Mouse (Mus musculus): ENCODE data around the gene Pgpep1.

The Pgpep1 gene

GRCm38 (mm10) chr8:70689892-70690390 lies 29.8 kb upstream of the Pgpep1 start:
- no peak for DNase-seq

DNA sequence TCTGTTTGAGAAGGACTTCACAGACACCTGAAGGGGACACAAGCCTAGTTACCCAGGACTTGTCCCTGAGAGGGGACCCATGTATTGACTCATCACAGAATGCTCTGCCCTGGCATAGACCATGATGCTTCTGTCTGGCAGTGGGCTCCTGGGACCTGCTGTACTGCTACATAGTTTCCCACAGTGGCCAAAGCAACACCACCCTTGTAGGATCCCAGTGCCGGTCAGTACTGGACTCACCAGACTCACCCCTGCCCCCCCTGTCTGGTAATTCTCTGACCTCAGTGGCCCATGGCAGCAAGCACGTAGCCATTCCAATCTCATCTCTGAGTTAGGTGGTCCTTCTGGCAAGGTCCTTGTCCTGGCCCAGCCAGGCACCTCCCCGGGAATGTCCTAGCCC lies 27.9 kb upstream of the Pgpep1 start:
- DNase-seq = no peak

- no peak for DNase-seq
Observed at GRCm38 (mm10) chr8:70687576-70687975, 27.4 kb upstream of the Pgpep1 start.

DNA sequence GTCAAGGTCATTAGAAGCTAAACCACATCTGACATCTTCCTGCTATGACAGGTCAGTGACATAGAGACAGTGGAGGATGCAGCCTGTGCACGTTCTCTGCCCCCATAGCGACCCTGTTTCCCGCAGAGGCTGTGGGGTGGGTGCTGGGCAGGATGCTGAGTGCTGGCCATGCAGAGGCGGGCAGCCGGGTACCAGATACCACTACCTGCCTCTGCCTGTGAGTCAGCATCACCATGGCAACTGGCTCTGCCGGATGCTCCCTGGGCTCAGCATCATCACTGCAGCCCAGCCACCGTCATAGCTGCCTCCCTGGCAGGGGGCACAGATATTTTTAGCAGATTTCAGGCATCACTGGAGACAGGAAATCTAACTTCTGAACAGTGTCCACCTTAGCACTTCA lies 24.1 kb upstream of the Pgpep1 start:
- DNase-seq = peak; percentile 90

GRCm38 (mm10) chr8:70682692-70683091 lies 22.5 kb upstream of the Pgpep1 start:
- DNase-seq = no peak

DNA sequence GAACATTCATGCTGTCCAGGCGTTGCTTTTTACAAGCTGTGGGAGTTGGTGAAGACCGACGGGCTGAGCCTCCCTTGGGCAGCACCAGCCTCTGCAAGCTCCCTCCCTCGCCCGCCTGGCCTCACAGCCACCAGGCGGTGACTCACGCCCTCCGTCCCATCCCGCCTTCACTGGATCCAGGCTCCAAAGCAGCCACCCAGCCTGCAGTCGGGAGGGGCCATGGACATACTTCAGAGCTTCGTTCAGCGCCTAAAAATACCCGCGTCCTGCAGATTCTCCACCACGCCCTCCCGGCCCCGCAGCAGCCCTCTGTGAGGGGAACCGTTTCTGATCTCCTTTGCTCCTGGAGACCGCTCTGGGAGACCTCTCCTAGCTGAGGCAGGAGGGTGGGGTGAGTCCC lies 22.0 kb upstream of the Pgpep1 start:
- peak; percentile 54 for DNase-seq

DNA sequence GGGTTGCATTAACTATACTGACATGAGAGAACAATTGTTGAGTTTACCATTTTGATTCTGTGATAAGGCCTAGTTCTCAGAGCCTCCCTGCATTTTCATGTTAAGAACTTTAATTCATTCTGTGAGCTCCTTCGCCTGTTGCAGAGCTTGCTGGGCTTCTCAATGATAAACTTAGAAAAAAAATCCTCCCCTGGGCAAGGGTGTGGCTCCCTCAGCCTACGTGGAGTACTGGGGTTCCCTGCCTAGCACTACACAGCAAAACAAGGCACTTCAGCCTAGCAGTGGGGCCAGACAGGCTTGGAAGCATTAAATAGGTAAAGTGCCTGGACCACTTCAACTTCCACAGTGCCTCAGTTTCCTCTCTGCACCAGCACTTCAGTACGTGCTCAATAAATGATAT lies 21.2 kb upstream of the Pgpep1 start:
- no peak for DNase-seq

DNA sequence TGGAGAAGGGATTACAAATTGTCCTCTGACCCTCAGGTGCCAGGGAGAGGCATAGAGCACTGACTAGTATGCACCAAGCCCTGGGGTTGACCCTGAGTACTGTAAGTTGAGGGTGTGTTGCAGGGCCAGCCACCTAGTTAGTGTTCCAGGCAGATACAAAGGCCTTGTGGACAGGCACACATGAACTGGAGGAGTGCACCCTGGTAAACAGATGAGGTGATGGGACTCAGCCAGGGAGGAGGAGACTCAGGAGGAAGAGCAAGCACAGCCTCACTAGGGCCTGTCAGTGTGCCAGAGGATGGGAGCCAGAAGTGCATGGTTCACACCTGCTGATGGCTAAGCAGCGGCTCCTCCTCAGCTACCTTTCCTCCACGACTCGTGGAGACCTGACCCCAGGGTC lies 19.9 kb upstream of the Pgpep1 start:
- no peak for DNase-seq

DNA sequence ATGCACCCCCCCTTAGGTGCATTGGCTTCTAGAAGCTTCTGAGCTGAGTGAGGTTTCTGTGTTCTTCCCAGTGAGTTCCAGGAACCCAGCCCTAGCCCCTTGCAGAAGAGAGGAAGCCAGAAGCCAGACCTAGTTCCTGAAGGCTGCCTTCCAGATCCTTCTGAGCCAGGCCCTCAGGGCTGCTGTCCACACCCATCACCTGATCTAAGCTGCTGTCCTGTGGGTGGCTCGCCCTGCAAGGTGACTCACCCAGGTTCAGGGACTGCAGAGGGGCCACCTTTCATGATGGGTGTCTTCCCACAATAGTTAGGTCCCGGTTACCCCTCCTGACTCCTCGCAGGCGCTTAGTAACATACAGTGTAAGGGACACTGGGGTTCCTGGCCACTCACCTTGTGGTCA lies 19.2 kb upstream of the Pgpep1 start:
- DNase-seq = no peak

GRCm38 (mm10) chr8:70678679-70679078 lies 18.5 kb upstream of the Pgpep1 start:
- DNase-seq = no peak

- DNase-seq = no peak
Observed at GRCm38 (mm10) chr8:70677451-70678080, 17.4 kb upstream of the Pgpep1 start.

- no peak for DNase-seq
Observed at GRCm38 (mm10) chr8:70675336-70675735, 15.1 kb upstream of the Pgpep1 start.

GRCm38 (mm10) chr8:70674716-70675115 lies 14.5 kb upstream of the Pgpep1 start:
- DNase-seq = no peak

DNA sequence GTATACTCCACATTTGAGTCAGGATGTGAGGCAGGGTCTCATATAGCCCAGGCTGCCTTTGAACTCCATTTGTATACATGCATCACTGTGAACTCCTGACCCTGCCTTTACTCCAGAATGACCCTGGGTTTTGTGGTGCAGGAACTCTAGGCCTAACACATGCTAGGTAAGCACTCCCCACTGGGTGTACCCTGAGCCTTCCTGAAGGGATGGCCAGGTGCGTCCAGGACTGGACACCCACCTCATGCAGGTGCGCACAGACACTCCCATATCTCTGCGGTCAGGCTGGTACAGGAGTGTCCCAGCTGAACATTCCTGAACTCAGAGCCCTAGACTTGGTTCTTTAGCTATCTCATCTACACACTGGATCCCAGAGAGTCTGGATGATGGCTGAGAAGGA lies 13.9 kb upstream of the Pgpep1 start:
- no peak for DNase-seq

DNA sequence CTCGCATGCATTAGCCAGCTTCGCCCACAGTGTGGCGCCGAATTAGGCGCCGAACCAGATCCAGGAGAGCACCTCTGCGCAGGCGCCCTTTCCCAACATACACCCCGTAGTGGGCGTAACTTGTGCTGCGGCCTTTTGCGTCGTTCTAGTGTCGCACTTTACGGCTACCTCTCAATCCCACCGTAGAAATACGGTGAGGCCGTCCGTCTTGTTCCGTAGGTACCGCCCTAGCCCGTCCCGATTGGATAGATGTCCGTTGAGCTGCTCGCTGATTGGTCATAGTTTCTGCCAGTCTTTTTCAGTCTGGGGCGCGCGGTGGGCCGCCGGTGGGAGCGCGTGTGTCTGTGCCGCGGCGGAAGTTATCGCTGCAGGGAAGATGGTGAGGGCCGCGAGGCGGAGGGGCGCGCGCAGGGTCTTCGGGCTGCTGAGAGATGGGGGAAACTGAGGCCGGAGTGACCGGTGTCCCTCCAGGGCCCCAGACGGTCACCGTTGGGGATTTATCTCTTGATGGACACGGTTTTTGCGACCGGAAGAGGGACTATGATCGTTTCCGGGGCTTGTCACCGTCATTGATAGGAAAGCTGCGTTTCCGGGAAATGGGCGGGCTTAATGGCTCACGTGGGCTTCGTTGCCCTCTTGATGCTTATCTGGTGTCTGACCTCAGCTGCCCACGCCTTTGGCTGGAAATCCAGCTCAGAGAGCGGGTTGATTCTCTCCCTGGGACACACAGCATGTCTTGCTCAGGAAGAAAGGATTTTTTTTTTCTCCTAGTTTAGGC lies 13.1 kb upstream of the Pgpep1 start, which contains the start of gene Lsm4:
TSS of gene Lsm4 (plus strand) at position 170 of the 778 bp plus-strand sequence.
- DNase-seq = peak; percentile 99

- DNase-seq = no peak
Observed at GRCm38 (mm10) chr8:70672325-70673078, 12.3 kb upstream of the Pgpep1 start.

GRCm38 (mm10) chr8:70671615-70672324 lies 11.6 kb upstream of the Pgpep1 start:
- no peak for DNase-seq

GRCm38 (mm10) chr8:70667071-70667470 lies 6.9 kb upstream of the Pgpep1 start:
- peak; percentile 77 for DNase-seq

- DNase-seq = no peak
Observed at GRCm38 (mm10) chr8:70665599-70665998, 5.4 kb upstream of the Pgpep1 start.

- DNase-seq = no peak
Observed at GRCm38 (mm10) chr8:70664631-70665030, 4.4 kb upstream of the Pgpep1 start.

GRCm38 (mm10) chr8:70663691-70664090 lies 3.5 kb upstream of the Pgpep1 start:
- DNase-seq = no peak

DNA sequence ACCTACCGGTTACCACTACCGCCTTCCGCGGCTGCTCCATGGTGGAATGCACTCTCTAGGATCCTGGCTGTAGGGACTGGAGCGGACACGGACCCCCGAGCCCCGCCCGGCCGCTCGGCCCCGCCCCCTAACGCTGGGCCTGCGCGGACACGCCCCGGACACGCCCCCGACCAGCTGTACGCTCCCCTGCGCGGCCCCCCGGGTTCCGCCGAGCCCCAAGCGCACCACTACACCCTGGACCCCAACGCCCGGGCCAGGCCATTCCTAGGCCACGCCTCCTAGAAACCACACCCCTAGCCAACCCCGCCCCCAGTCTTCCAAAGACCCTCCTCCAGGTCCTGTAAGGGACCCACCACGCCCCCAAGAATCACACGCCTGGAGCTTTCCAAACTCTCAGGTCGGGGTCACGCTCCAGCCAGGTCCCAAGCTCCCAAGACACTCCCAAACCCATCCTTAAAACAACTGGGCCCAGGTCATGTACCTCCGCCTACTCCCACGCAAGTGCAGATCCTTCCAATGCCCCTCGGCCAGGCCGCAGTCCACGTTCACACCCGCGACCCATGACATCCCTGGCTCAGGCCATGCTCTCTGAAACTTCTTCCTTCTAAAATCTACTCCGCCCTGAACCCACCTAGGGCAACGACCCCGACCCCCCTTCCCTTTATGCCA lies 450 bp downstream of the Pgpep1 start:
- peak; percentile 85 for DNase-seq

Data from layer of hippocampus, adult 9-11 months (tissue).